Comparison of ENCODE assay signal across 8 mouse cellular contexts in genomic region chr10:26771938-26772623, GRCm38 (mm10). TPM values are rescaled to one million over a fixed set of nuclear protein-coding genes. Genes with fewer than 3 reads are reported as not detected.
DNase-seq lines count a peak whose midpoint lies in the region; ATAC-seq and TF ChIP-seq lines count a peak whose summit lies in the region.

No protein-coding gene starts in this region.

- TF ChIP-seq POLR2A in bone marrow, adult 2 months (IDR thresholded peaks at IDR 0.05; ENCODE audit: borderline replicate concordance, control insufficient read depth, low read depth, low read length), result peak; percentile 79; the same call in 1 of the 2 replicates
- TF ChIP-seq POLR2A in limb, embryonic 14.5 days (IDR thresholded peaks at IDR 0.05; ENCODE audit: borderline replicate concordance, extremely low read depth, insufficient read depth, insufficient read length), result peak; percentile 72; the same call in 1 of the 2 replicates

- DNase-seq in 416B (ENCODE audit: low read depth), result peak; percentile 97
- DNase-seq in heart, adult 8-10 months (ENCODE audit: low spot score), result peak; percentile 87
- DNase-seq in kidney, adult 8-10 months, result peak; percentile 92 to 95
- DNase-seq in limb, embryonic 14.5 days (ENCODE audit: low spot score), result peak; percentile 87
- DNase-seq in spleen, postnatal 10 days (ENCODE audit: low spot score in 2 of 2), result peak; percentile 57 to 72

- peak overlapping the region; percentile 52 for H3K27ac ChIP-seq in bone marrow, adult 2 months (ENCODE audit: control insufficient read depth, insufficient read depth, low read depth, low read length, poor library complexity)
- peak overlapping the region; percentile 87 for H3K27ac ChIP-seq in embryonic facial prominence, embryonic 15.5 days (replicated peaks)
- H3K27ac ChIP-seq in limb, embryonic 14.5 days (replicated peaks; ENCODE audit: low read depth, low read length), result peak overlapping the region; percentile 70
- H3K27ac ChIP-seq in midbrain, embryonic 16.5 days (ENCODE audit: low read length), result peak overlapping the region; percentile 86

- no peak for TF ChIP-seq CTCF in bone marrow, adult 2 months (IDR thresholded peaks at IDR 0.05; ENCODE audit: control insufficient read depth, insufficient read depth, low read length)

- H3K27me3 ChIP-seq in embryonic facial prominence, embryonic 15.5 days, result no peaks in the 10 kb centered on the region
- H3K27me3 ChIP-seq in limb, embryonic 14.5 days (ENCODE audit: control insufficient read depth, insufficient read depth, low read length), result no peaks in the 10 kb centered on the region
- H3K27me3 ChIP-seq in midbrain, embryonic 16.5 days (ENCODE audit: control insufficient read depth, insufficient read depth, low read depth, low read length), result no peaks in the 10 kb centered on the region

- no peaks in the 10 kb centered on the region for H3K36me3 ChIP-seq in embryonic facial prominence, embryonic 15.5 days
- no peaks in the 10 kb centered on the region for H3K36me3 ChIP-seq in limb, embryonic 14.5 days (ENCODE audit: control insufficient read depth, insufficient read depth, low read length)
- H3K36me3 ChIP-seq in midbrain, embryonic 16.5 days (ENCODE audit: control insufficient read depth, insufficient read depth, low read length), result no peaks in the 10 kb centered on the region

- peak overlapping the region; percentile 85 for H3K4me2 ChIP-seq in embryonic facial prominence, embryonic 15.5 days (replicated peaks)
- H3K4me2 ChIP-seq in limb, embryonic 14.5 days (replicated peaks; ENCODE audit: low read depth, low read length, severe bottlenecking), result peak overlapping the region; percentile 88
- peak overlapping the region; percentile 92 for H3K4me2 ChIP-seq in midbrain, embryonic 16.5 days (ENCODE audit: low read length)

- H3K4me1 ChIP-seq in bone marrow, adult 2 months (ENCODE audit: control insufficient read depth, insufficient read depth, low read length), result no peaks in the 10 kb centered on the region; the same call in 1 of the 2 replicates
- 0 out of 2 replicates have a peak, but pooled peaks cover 6% of the 10 kb centered on the region for H3K4me1 ChIP-seq in embryonic facial prominence, embryonic 15.5 days
- H3K4me1 ChIP-seq in limb, embryonic 14.5 days (ENCODE audit: control insufficient read depth, insufficient read depth, low read length), result peaks cover 9% of the 10 kb centered on the region
- H3K4me1 ChIP-seq in midbrain, embryonic 16.5 days (ENCODE audit: control insufficient read depth, insufficient read depth, low read length), result peaks cover 12% of the 10 kb centered on the region

- peak; percentile 94 for ATAC-seq in embryonic facial prominence, embryonic 15.5 days (ENCODE audit: insufficient number of reproducible peaks, low FRiP score, low TSS enrichment, low read depth)
- peak; percentile 95 for ATAC-seq in limb, embryonic 14.5 days (ENCODE audit: low FRiP score, low read depth)
- peak; percentile 95 for ATAC-seq in midbrain, embryonic 16.5 days

- H3K9ac ChIP-seq in embryonic facial prominence, embryonic 15.5 days, result peak overlapping the region; percentile 44
- H3K9ac ChIP-seq in limb, embryonic 14.5 days (ENCODE audit: low read depth, low read length, severe bottlenecking), result peak overlapping the region; percentile 50
- H3K9ac ChIP-seq in midbrain, embryonic 16.5 days (ENCODE audit: low read depth, low read length), result peak overlapping the region; percentile 70

- peak overlapping the region; percentile 73 for H3K4me3 ChIP-seq in bone marrow, adult 2 months (replicated peaks; ENCODE audit: control insufficient read depth, low read depth, low read length)
- peak overlapping the region; percentile 60 for H3K4me3 ChIP-seq in embryonic facial prominence, embryonic 15.5 days (replicated peaks)
- H3K4me3 ChIP-seq in limb, embryonic 14.5 days (replicated peaks; ENCODE audit: low read length), result peak overlapping the region; percentile 51
- H3K4me3 ChIP-seq in midbrain, embryonic 16.5 days (ENCODE audit: low read depth, low read length), result peak overlapping the region; percentile 63

- no peaks in the 10 kb centered on the region for H3K9me3 ChIP-seq in embryonic facial prominence, embryonic 15.5 days (replicated peaks)
- H3K9me3 ChIP-seq in limb, embryonic 14.5 days (ENCODE audit: control insufficient read depth, low read length), result no peaks in the 10 kb centered on the region
- H3K9me3 ChIP-seq in midbrain, embryonic 16.5 days (replicated peaks; ENCODE audit: control insufficient read depth, low read length, poor library complexity, severe bottlenecking), result no peaks in the 10 kb centered on the region

- WGBS in bone marrow, adult 2 months, result 7% methylated on average over 15 of the region's 15 CpGs
- WGBS in embryonic facial prominence, embryonic 15.5 days, result 7% methylated on average over 15 of the region's 15 CpGs
- WGBS in limb, embryonic 14.5 days, result 6% methylated on average over 15 of the region's 15 CpGs
- 7% methylated on average over 15 of the region's 15 CpGs for WGBS in midbrain, embryonic 16.5 days

RNA-seq across cellular contexts. Expression of gene Arhgap18, which starts 18.9 kb away (rescaled TPM):
- 15.5 and 22.4 TPM in 2 replicates for polyA plus RNA-seq in bone marrow, adult 2 months (2011; ENCODE audit: insufficient read depth, insufficient read length, low replicate concordance, missing spikeins)
- 24.0 and 24.5 TPM in 2 replicates for polyA plus RNA-seq in embryonic facial prominence, embryonic 15.5 days (2015; fragmentation: Nextera tagmentation; extraction: Ambion mirVana)
- total RNA-seq in heart, adult 8-10 months (2022), result 10 to 100 TPM; 10.6 to 19.2 (median 12.6) TPM
- 10.2 and 14.2 TPM in 2 replicates for polyA plus RNA-seq in limb, embryonic 14.5 days (2012; rRNA removed)
- 23.3 and 24.3 TPM in 2 replicates for polyA plus RNA-seq in limb, embryonic 14.5 days (2014; fragmentation: Nextera tagmentation; extraction: Ambion mirVana)
- polyA plus RNA-seq in midbrain, embryonic 16.5 days (2015; fragmentation: Nextera tagmentation; extraction: Ambion mirVana), result 13.9 and 14.7 TPM in 2 replicates

Comparison
In these comparisons a context has a peak if more than half of its experiments do, and no peak if none do; other contexts are left out.
1. Peak in every context shown above with its lines: DNase-seq, ATAC-seq, H3K4me3 ChIP-seq and H3K27ac ChIP-seq.